Mouse (Mus musculus) CH12.LX (cell line): ENCODE measurements around the gene Cers5. TPM values are rescaled to one million over a fixed set of nuclear protein-coding genes. Genes with fewer than 3 reads are reported as not detected.

Source experiments
- DNase-seq: peaks from one replicate; pipeline ENCODE4 v3.0.0-alpha.2; 2013; ENCODE audit errors: extremely low read depth
- H3K27ac ChIP-seq: 2 replicates; pipeline ENCODE4 v1.5.1; 2012; ENCODE audit warnings: low read depth, mild to moderate bottlenecking, control low read depth, moderate library complexity; ENCODE audit not compliant: insufficient read depth
- H3K27me3 ChIP-seq: replicated peaks from 2 replicates; pipeline ENCODE3; 2012; ENCODE audit warnings: inconsistent platforms
- H3K36me3 ChIP-seq, 2 experiments: replicated peaks in 1 of 2; 2 replicates each; pipeline versions ENCODE3 to v1.6.1; 2012; ENCODE audit warnings: inconsistent platforms in 1 of 2, low read length in 1 of 2, mild to moderate bottlenecking in 1 of 2, mixed read lengths in 1 of 2, moderate library complexity in 1 of 2; ENCODE audit not compliant: control insufficient read depth in 1 of 2, insufficient read depth in 1 of 2
- H3K4me1 ChIP-seq, 2 experiments: 2 replicates each; pipeline ENCODE4 v1.6.1; 2012; ENCODE audit warnings: inconsistent platforms in 1 of 2, moderate library complexity in 1 of 2; ENCODE audit not compliant: insufficient read depth in 2 of 2, control insufficient read depth in 1 of 2
- H3K4me2 ChIP-seq: 2 replicates; pipeline ENCODE4 v1.6.1; 2012; ENCODE audit warnings: low read depth, mild to moderate bottlenecking, control low read depth; ENCODE audit not compliant: poor library complexity, insufficient read depth, severe bottlenecking
- H3K4me3 ChIP-seq, 3 experiments: fragments of 150-350 bp in 1 of 3; sonication (generic) in 1 of 3; replicated peaks in 1 of 3; 2 replicates each; pipeline versions ENCODE3 to v1.5.1; 2011 to 2012; ENCODE audit warnings: low read depth in 2 of 3, low read length in 2 of 3, mild to moderate bottlenecking in 2 of 3, moderate library complexity in 2 of 3, control low read depth in 1 of 3, improper control_type of control experiment in 1 of 3, inconsistent platforms in 1 of 3, mixed read lengths in 1 of 3; ENCODE audit not compliant: poor library complexity in 1 of 3
- H3K79me2 ChIP-seq: replicated peaks from 2 replicates; pipeline ENCODE4 v1.6.1; 2012; ENCODE audit warnings: mild to moderate bottlenecking, moderate library complexity; ENCODE audit not compliant: control insufficient read depth, poor library complexity, insufficient read depth, severe bottlenecking; ENCODE audit errors: extremely low read depth
- H3K9ac ChIP-seq: 2 replicates; pipeline ENCODE4 v1.6.1; 2012; ENCODE audit warnings: low read depth, mild to moderate bottlenecking, control low read depth, moderate library complexity; ENCODE audit not compliant: insufficient read depth
- H3K9me3 ChIP-seq: replicated peaks from 2 replicates; pipeline ENCODE3; 2012; ENCODE audit warnings: low read length, inconsistent platforms, mixed read lengths
- BHLHE40 ChIP-seq: IDR thresholded peaks from 2 replicates; pipeline ENCODE4 v1.6.1; 2011; ENCODE audit warnings: mild to moderate bottlenecking, low read depth, low read length, improper control_type of control experiment
- CTCF ChIP-seq, 2 experiments: IDR thresholded peaks in 1 of 2; conservative IDR thresholded peaks in 1 of 2; 2 replicates each; pipeline ENCODE4 v1.5.1; 2011 to 2012; ENCODE audit warnings: low read depth in 2 of 2, low read length in 2 of 2, improper control_type of control experiment in 1 of 2, inconsistent platforms in 1 of 2, mild to moderate bottlenecking in 1 of 2, moderate library complexity in 1 of 2
- EP300 ChIP-seq: IDR thresholded peaks from 2 replicates; pipeline ENCODE4 v1.6.1; 2011; ENCODE audit warnings: low read length, improper control_type of control experiment
- ETS1 ChIP-seq: conservative IDR thresholded peaks from 2 replicates; pipeline ENCODE4 v1.6.1; 2012; ENCODE audit warnings: low read depth, mild to moderate bottlenecking, inconsistent platforms, low read length, improper control_type of control experiment, moderate library complexity
- GABPA ChIP-seq: IDR thresholded peaks from 2 replicates; pipeline ENCODE4 v1.6.1; 2012; ENCODE audit warnings: low read depth, low read length, improper control_type of control experiment, inconsistent platforms; ENCODE audit not compliant: insufficient replicate concordance
- JUND ChIP-seq: conservative IDR thresholded peaks from 2 replicates; pipeline ENCODE4 v1.6.1; 2011; ENCODE audit warnings: low read depth, low read length, improper control_type of control experiment
- MAFK ChIP-seq: IDR thresholded peaks from 2 replicates; pipeline ENCODE4 v1.6.1; 2011; ENCODE audit warnings: low read length, improper control_type of control experiment; ENCODE audit not compliant: insufficient replicate concordance
- NELFE ChIP-seq: IDR thresholded peaks from 2 replicates; pipeline ENCODE4 v1.6.1; 2011; ENCODE audit warnings: low read depth, low read length, improper control_type of control experiment
- PAX5 ChIP-seq: IDR thresholded peaks from 2 replicates; pipeline ENCODE4 v1.6.1; 2012; ENCODE audit warnings: low read length, inconsistent platforms, mixed read lengths
- POLR2AphosphoS2 ChIP-seq: IDR thresholded peaks from 2 replicates; pipeline ENCODE4 v1.6.1; 2011; ENCODE audit warnings: low read depth, low read length, improper control_type of control experiment
- RAD21 ChIP-seq: IDR thresholded peaks from 2 replicates; pipeline ENCODE4 v1.6.1; 2011; ENCODE audit warnings: low read depth, mild to moderate bottlenecking, low read length, improper control_type of control experiment, moderate library complexity
- SMC3 ChIP-seq: IDR thresholded peaks from 2 replicates; pipeline ENCODE4 v1.6.1; 2011; ENCODE audit warnings: low read depth, low read length, improper control_type of control experiment
- TBP ChIP-seq: conservative IDR thresholded peaks from 2 replicates; pipeline ENCODE4 v1.6.1; 2011; ENCODE audit warnings: low read depth, low read length, improper control_type of control experiment
- UBTF ChIP-seq: IDR thresholded peaks from 2 replicates; pipeline ENCODE4 v1.6.1; 2012; ENCODE audit warnings: low read depth, mild to moderate bottlenecking, inconsistent platforms, low read length, improper control_type of control experiment, moderate library complexity
- USF2 ChIP-seq: conservative IDR thresholded peaks from 2 replicates; pipeline ENCODE4 v1.6.1; 2011; ENCODE audit warnings: low read depth, low read length, improper control_type of control experiment
- ZC3H11A ChIP-seq: IDR thresholded peaks from 2 replicates; pipeline ENCODE4 v1.6.1; 2012; ENCODE audit warnings: low read depth, mild to moderate bottlenecking, inconsistent platforms, low read length, improper control_type of control experiment
- dilution Hi-C: fragments of 300-500 bp; cut with MboI; formaldehyde crosslinking; loops from 2 replicates; pipeline ENCODE4 v1.14.3; 2020; ENCODE audit warnings: low sequenced_read_pairs; ENCODE audit not compliant: extremely low pct_unique_long_range_greater_than_20kb, extremely low pct_ligation_motif_present
- in situ Hi-C: fragments of 300-500 bp; cut with MboI; formaldehyde crosslinking; loops from 3 replicates; pipeline ENCODE4 v1.14.3; 2019; ENCODE audit warnings: low sequenced_read_pairs, low pct_ligation_motif_present, low pct_unique_long_range_greater_than_20kb, mixed read lengths
- polyA plus RNA-seq: library from polyadenylated mRNA; unstranded; fragments of >175 nt; gene quantifications from 2 replicates; pipeline ENCODE4 v1.2.1, GENCODE M21; 2012; ENCODE audit warnings: low read depth; ENCODE audit not compliant: insufficient read length
- total RNA-seq, 2 experiments: library from RNA; depleted of rRNA; stranded (reverse); fragments of 300-350 nt in 1 of 2; fragments of >200 nt in 1 of 2; gene quantifications; 2 replicates each; pipeline ENCODE4 v1.2.3; 2012 to 2014

Gene Cers5
- total and polyA plus RNA-seq, 3 experiments, result 45.0 to 149 (median 94.3) TPM

DNA sequence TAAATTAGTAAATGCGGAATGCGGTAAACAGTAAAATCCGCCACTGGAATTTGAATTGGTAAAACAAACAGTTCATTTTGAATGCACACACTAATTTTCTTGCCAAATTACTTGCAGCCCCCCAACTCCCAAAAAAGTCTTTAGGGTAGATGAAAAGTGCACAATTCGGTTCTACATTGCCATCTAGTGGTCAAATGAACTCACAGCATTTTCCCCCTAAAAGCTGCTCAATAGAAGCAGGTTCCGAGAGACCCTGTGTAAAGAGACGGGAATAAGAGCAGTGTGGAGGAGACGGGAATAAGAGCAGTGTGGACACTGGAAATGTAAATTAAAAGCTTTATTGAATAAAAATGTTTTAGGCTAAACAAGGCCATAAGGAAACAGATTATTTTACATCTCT lies 5.5 kb upstream of the Cers5 start:
- TF ChIP-seq POLR2AphosphoS2 (no peak), ZC3H11A (peak; percentile 28; the same call in 1 of the 2 replicates), CTCF (conservative IDR thresholded peaks at IDR 0.05 in 1 of 2, IDR thresholded peaks at IDR 0.05 in 1 of 2; ENCODE audit: low read depth in 2 of 2, low read length in 2 of 2) (peak; percentile 94 to 96), SMC3 (peak; percentile 81), NELFE (peak; percentile 23; the same call in 1 of the 2 replicates), JUND (peak; percentile 37; the same call in 1 of the 2 replicates), RAD21 (peak; percentile 97), BHLHE40 (no peak), PAX5 (no peak)
- TF ChIP-seq, all 38 proteins: peak for 6
- no peaks in the 10 kb centered on the region for H3K27me3 ChIP-seq
- H3K4me3 ChIP-seq, result no peak overlapping the region
- H3K36me3 ChIP-seq, result peaks cover 21 to 36% of the 10 kb centered on the region in 2 experiments
- H3K79me2 ChIP-seq, result no peaks in the 10 kb centered on the region
- no peaks in the 10 kb centered on the region for H3K9me3 ChIP-seq
- peak; percentile 55 for DNase-seq
- H3K9ac ChIP-seq, result no peak overlapping the region
- no peak overlapping the region for H3K27ac ChIP-seq
- H3K4me2 ChIP-seq, result no peak overlapping the region
- H3K4me1 ChIP-seq, result peaks cover 0 to 18% of the 10 kb centered on the region in 2 experiments; a peak in 2 of 4 replicates
- dilution Hi-C loops (no loop called here), in situ Hi-C loops (no loop called here)

GRCm38 (mm10) chr15:99772925-99773324 lies 240 bp upstream of the Cers5 start:
- H3K4me3 ChIP-seq, result no peak overlapping the region
- peaks cover 0 to 8% of the 10 kb centered on the region in 2 experiments for H3K36me3 ChIP-seq
- TF ChIP-seq MAFK (no peak), NELFE (no peak), TBP (no peak), ETS1 (no peak), SMC3 (no peak), UBTF (no peak), GABPA (no peak), USF2 (no peak), PAX5 (no peak), EP300 (no peak)
- H3K9me3 ChIP-seq, result no peaks in the 10 kb centered on the region
- H3K4me2 ChIP-seq, result peak overlapping the region; percentile 19; the same call in 1 of the 2 replicates
- in situ Hi-C loops, result loop anchor here (5.0 kb wide), 1 partner anchor 46 kb away; the partner anchor contains the start of gene Cox14
- DNase-seq, result no peak
- dilution Hi-C loops, result no loop called here
- peaks cover 0 to 45% of the 10 kb centered on the region in 2 experiments; a peak in 2 of 4 replicates for H3K4me1 ChIP-seq
- H3K79me2 ChIP-seq, result peaks cover 21% of the 10 kb centered on the region
- no peaks in the 10 kb centered on the region for H3K27me3 ChIP-seq
- H3K9ac ChIP-seq, result no peak overlapping the region
- no peak overlapping the region for H3K27ac ChIP-seq
